Mouse (Mus musculus): Measurements from ENCODE around the gene Map4k2. TPM values are rescaled to one million over a fixed set of nuclear protein-coding genes. Genes with fewer than 3 reads are reported as not detected.

Gene Map4k2
- 100 to 1,000 TPM; 548 to 585 TPM for total RNA-seq (2023)

GRCm38 (mm10) chr19:6340524-6341452 lies at the start of gene Map4k2:
Gene Map4k2, plus strand, starts transcription at chr19:6341135.

GRCm38 (mm10) chr19:6306137-6306551 lies 34.8 kb upstream of the Map4k2 start, which contains the start of gene Cdc42bpg:
Gene Cdc42bpg, plus strand, starts transcription at chr19:6306456.

GRCm38 (mm10) chr19:6334673-6335457 lies 6.1 kb upstream of the Map4k2 start, which contains the start of gene Men1:
Gene Men1, plus strand, starts transcription at chr19:6334979.

GRCm38 (mm10) chr19:6363411-6364240 lies 22.7 kb downstream of the Map4k2 start, which contains the start of gene Sf1:
Gene Sf1, plus strand, starts transcription at chr19:6363690.

GRCm38 (mm10) chr19:6384128-6384527 lies 43.2 kb downstream of the Map4k2 start, which contains the start of gene Pygm:
Gene Pygm, plus strand, starts transcription at chr19:6384399.

GRCm38 (mm10) chr19:6399285-6400095 lies 58.6 kb downstream of the Map4k2 start, which contains the start of gene Rasgrp2:
Gene Rasgrp2, plus strand, starts transcription at chr19:6399340.

Other genes starting within 250 kb of the Map4k2 start
- not detected for gene AC131692.1, start 246.7 kb upstream of the Map4k2 start, total RNA-seq (2023)
- not detected for gene Naaladl1, start 235.4 kb upstream of the Map4k2 start, total RNA-seq (2023)
- gene Sac3d1, start 222.5 kb upstream of the Map4k2 start, total RNA-seq (2023), result 10 to 100 TPM; 10.7 to 14.0 TPM
- gene Snx15, start 212.8 kb upstream of the Map4k2 start, total RNA-seq (2023), result 10 to 100 TPM; 33.6 to 39.4 TPM
- gene Batf2, start 200.2 kb upstream of the Map4k2 start, total RNA-seq (2023), result under 1 TPM in 1 of 2 experiments, not detected in 1; 0.95 TPM
- 10 to 100 TPM; 24.3 to 25.9 TPM for gene Arl2, start 199.6 kb upstream of the Map4k2 start, total RNA-seq (2023)
- not detected for gene Majin, start 156.7 kb upstream of the Map4k2 start, total RNA-seq (2023)
- gene Gpha2, start 114.8 kb upstream of the Map4k2 start, total RNA-seq (2023), result not detected
- gene Ppp2r5b, start 105.3 kb upstream of the Map4k2 start, total RNA-seq (2023), result 10 to 100 TPM; 20.3 to 31.1 TPM
- 100 to 1,000 TPM; 171 to 195 TPM for gene Atg2a, start 99.5 kb upstream of the Map4k2 start, total RNA-seq (2023)
- 10 to 100 TPM; 40.0 to 48.7 TPM for gene Ehd1, start 64.4 kb upstream of the Map4k2 start, total RNA-seq (2023)
- gene Cdc42bpg, start 34.7 kb upstream of the Map4k2 start, total RNA-seq (2023), result 1 to 10 TPM; 5.8 to 7.4 TPM
- 10 to 100 TPM; 39.7 to 51.0 TPM for gene Men1, start 6.2 kb upstream of the Map4k2 start, total RNA-seq (2023)
- gene Sf1, start 22.6 kb downstream of the Map4k2 start, total RNA-seq (2023), result 1,000 to 10,000 TPM in 1 of 2 experiments, 100 to 1,000 TPM in 1; 947 to 1,030 TPM
- gene Pygm, start 43.3 kb downstream of the Map4k2 start, total RNA-seq (2023), result 10 to 100 TPM; 21.7 to 40.8 TPM
- 100 to 1,000 TPM; 784 to 789 TPM for gene Rasgrp2, start 58.2 kb downstream of the Map4k2 start, total RNA-seq (2023)
- under 1 TPM; 0.15 to 0.55 TPM for gene Nrxn2, start 77.6 kb downstream of the Map4k2 start, total RNA-seq (2023)
- not detected for gene Slc22a12, start 201.9 kb downstream of the Map4k2 start, total RNA-seq (2023)

All from T-cell, adult 66 days (primary cell).